Mouse (Mus musculus) lung, postnatal 25 days (tissue): Measurements from ENCODE around the gene Snap25.

Source experiments
- DNase-seq: peaks from one replicate; pipeline ENCODE4 v3.0.0; 2022; ENCODE audit warnings: low spot score

Snap25 gene

DNA sequence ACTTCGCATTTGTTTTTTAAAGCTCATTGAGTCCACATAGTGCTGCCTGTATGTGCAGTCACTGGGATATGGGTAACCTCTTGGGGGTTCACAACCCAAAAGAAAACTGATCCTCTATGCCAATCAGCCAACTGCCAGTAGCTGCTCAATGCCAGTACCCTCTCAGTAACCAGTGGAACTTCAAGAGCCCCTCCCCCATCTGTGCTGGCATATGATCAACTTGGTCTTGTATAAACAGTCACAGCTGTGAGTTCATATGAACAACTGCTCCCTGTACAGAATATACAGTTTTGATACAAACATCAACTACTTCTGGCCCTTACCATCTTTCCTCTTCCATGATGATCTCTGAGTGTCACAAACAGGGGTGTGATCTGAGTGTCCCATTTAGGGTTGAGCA, 98.1 kb downstream of the Snap25 start:
- no peak for DNase-seq

DNA sequence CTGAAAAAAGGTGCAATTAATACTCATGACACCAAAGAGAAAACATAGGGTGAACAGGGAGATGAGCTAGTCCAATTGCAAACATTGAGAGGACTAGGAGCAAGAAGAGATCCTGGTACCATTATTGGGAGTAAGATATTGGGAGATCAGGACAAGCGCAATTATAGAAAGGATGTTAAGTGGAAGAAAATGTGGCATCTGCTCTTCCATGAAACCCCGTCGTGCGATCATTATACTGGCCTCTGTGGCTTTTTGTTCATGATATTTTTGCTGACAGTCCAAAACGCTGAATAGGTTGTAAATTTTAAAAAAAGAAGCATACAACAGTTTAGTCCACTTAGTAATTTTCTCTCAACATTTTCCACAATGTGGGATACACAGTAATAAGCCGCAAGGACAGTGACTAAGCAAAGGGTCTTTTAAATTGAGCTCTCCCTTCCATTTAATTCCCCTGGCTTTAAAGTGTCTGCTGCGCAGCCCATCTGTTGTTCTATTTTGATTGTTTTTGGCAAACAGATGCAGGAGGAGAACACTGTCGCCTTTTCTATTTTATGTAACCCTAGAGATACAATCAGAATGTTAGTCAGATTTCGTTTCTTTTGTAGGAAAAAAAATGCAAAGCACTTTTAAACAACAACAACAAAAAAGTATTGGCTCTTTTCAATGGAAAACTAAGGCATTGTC, 103.6 kb downstream of the Snap25 start:
- DNase-seq, result no peak

DNA sequence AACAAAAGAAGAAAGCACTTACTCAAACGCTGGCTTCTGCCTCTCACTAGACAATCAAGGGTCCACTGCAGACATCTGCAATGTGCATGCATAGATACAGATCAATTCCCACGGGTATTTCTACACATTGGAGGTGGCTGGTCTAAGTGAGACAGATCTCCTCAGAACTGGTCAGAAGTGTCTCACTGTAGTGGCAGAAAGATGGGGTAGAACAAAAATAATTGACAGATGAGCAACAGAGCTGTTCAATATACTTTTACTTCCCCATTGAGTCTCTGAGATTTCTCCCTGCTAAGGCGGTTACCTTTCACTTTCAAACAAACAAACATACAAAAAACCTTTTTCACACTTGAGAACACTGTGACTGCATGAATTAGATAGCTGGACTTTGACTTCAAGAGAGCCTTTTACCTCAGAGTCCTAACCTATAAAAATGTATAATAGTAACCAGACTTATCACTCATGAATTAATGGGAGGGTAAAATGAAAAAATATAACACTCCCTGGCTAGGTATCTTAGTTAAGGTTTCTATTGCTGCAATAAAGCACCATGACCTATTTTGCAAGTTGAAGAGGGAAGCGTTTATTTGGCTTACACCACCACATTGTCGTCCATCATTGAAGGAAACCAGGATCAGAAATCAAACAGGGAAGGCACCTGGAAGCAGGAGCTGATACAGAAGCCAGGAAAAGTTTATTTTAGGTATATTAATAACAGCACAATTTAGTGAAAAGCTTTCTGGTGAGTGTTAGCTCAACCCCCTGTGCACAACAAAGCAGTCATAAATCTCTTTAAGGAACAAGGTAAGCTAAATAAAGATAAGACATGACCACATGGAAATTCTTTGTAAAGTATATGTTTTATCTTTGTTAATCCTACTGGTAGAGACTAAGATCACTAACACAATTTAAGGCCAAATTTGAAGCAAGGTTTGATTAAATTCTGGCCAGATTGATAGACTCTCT, 110.8 kb downstream of the Snap25 start:
- DNase-seq, result no peak

DNA sequence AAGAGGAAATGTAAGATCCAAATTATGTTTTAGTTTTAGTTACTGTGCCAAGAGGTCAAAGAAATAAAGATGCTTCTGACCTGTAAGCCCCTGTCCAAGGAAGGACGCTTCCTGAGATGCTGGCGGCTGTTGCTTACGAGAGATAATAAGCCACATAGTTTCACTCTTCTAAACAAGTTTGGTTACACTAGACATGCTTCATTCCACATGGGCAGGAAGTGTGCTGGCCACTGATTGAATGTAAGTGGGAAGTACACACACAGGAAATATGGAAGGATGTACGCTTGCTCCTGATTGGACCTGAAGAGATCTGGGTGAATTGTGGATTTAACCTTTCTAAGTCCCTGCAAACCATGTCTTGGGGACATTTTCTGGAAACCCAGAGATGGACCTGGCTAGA, 114.4 kb downstream of the Snap25 start:
- DNase-seq, result no peak
